Mouse (Mus musculus): ENCODE results near the gene Gm14459.
"Not testable (repeated sequence)": the region's sequence is repeated elsewhere in the genome, so short reads cannot be mapped to it uniquely, and the experiment has no call there.

Gene Gm14459

DNA sequence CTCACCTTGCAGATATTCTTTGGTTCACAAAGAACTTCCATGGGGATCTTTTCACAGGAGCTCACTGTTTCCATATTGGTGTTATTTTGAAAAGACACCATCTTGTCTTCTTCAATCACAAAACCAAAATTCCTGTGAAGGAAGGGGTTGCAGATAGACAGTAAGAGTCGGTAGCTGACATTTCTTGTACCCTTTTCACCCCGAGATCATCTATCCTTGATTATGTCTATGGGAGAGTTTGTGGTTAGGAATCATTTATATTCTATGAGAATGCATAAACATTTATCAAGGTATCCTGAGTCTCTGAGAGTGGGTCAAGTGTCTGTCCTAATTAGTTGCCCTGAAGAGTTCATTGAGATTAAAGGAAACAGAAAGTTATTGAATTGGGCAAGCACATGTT lies at the start of gene Gm14459:
Gene Gm14459, minus strand, starts transcription at position 101 of the 400 bp plus-strand sequence.
- DNase-seq (ENCODE audit: low read depth, low spot score): no peak

DNA sequence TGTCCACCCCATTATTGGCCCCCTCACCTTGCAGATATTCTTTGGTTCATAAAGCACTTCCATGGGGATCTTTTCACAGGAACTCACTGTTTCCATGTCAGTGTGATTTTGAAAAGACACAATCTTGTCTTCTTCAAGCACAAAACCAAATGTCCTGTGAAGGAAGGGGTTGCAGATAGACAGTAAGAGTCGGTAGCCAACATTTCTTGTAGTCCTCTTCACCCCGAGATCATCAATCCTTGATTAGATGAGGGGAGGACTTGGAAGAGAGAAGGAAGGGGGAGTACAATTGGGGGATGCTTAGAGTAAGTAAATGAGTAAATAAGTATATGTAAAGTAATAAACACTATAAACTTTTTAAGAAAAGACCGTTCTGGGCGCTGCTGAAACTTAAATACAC lies 23.4 kb upstream of the Gm14459 start, which contains the start of gene Ssxb6:
Gene Ssxb6, minus strand, starts transcription at position 101 of the 400 bp plus-strand sequence.
- not testable (repeated sequence) for DNase-seq (ENCODE audit: low read depth, low spot score)
